Mouse (Mus musculus): ENCODE results near the gene Trappc5.

Gene Trappc5

GRCm38 (mm10) chr8:3676993-3677579, 987 bp downstream of the Trappc5 start:
- DNase-seq (ENCODE audit: low spot score) = no peak

- no peak for DNase-seq (ENCODE audit: low spot score)
Observed at GRCm38 (mm10) chr8:3678831-3679230, 2.7 kb downstream of the Trappc5 start.

GRCm38 (mm10) chr8:3679236-3679635, 3.1 kb downstream of the Trappc5 start:
- no peak for DNase-seq (ENCODE audit: low spot score)

- DNase-seq (ENCODE audit: low spot score) = no peak
Observed at GRCm38 (mm10) chr8:3679656-3680055, 3.6 kb downstream of the Trappc5 start.

GRCm38 (mm10) chr8:3682435-3682834, 6.3 kb downstream of the Trappc5 start:
- no peak for DNase-seq (ENCODE audit: low spot score)

- DNase-seq (ENCODE audit: low spot score) = no peak
Observed at GRCm38 (mm10) chr8:3683408-3684176, 7.5 kb downstream of the Trappc5 start.

- DNase-seq (ENCODE audit: low spot score) = no peak
Observed at GRCm38 (mm10) chr8:3684530-3684929, 8.4 kb downstream of the Trappc5 start.

GRCm38 (mm10) chr8:3685422-3685821, 9.3 kb downstream of the Trappc5 start:
- DNase-seq (ENCODE audit: low spot score) = no peak

- no peak for DNase-seq (ENCODE audit: low spot score)
Observed at GRCm38 (mm10) chr8:3687537-3687936, 11.4 kb downstream of the Trappc5 start.

GRCm38 (mm10) chr8:3690774-3691173, 14.7 kb downstream of the Trappc5 start:
- DNase-seq (ENCODE audit: low spot score) = no peak

- DNase-seq (ENCODE audit: low spot score) = no peak
Observed at GRCm38 (mm10) chr8:3694121-3694520, 18.0 kb downstream of the Trappc5 start, which contains the start of gene Fcer2a. Gene Fcer2a (minus strand): TSS chr8:3694175.

- no peak for DNase-seq (ENCODE audit: low spot score)
Observed at GRCm38 (mm10) chr8:3701491-3701890, 25.4 kb downstream of the Trappc5 start.

- DNase-seq (ENCODE audit: low spot score) = no peak
Observed at GRCm38 (mm10) chr8:3705711-3706110, 29.6 kb downstream of the Trappc5 start.

- DNase-seq (ENCODE audit: low spot score) = no peak
Observed at GRCm38 (mm10) chr8:3707611-3708010, 31.5 kb downstream of the Trappc5 start.

GRCm38 (mm10) chr8:3710312-3710711, 34.2 kb downstream of the Trappc5 start:
- DNase-seq (ENCODE audit: low spot score) = no peak

- no peak for DNase-seq (ENCODE audit: low spot score)
Observed at GRCm38 (mm10) chr8:3711646-3712045, 35.5 kb downstream of the Trappc5 start.

GRCm38 (mm10) chr8:3717321-3717954, 41.3 kb downstream of the Trappc5 start:
- DNase-seq (ENCODE audit: low spot score) = no peak

- no peak for DNase-seq (ENCODE audit: low spot score)
Observed at GRCm38 (mm10) chr8:3718559-3718958, 42.5 kb downstream of the Trappc5 start.

- no peak for DNase-seq (ENCODE audit: low spot score)
Observed at GRCm38 (mm10) chr8:3720551-3720950, 44.5 kb downstream of the Trappc5 start, which contains the start of gene Clec4g. Gene Clec4g (minus strand): TSS chr8:3720651.

- no peak for DNase-seq (ENCODE audit: low spot score)
Observed at GRCm38 (mm10) chr8:3721041-3721440, 44.9 kb downstream of the Trappc5 start.
